Mouse (Mus musculus): ENCODE measurements around the gene Gm4707.

DNA sequence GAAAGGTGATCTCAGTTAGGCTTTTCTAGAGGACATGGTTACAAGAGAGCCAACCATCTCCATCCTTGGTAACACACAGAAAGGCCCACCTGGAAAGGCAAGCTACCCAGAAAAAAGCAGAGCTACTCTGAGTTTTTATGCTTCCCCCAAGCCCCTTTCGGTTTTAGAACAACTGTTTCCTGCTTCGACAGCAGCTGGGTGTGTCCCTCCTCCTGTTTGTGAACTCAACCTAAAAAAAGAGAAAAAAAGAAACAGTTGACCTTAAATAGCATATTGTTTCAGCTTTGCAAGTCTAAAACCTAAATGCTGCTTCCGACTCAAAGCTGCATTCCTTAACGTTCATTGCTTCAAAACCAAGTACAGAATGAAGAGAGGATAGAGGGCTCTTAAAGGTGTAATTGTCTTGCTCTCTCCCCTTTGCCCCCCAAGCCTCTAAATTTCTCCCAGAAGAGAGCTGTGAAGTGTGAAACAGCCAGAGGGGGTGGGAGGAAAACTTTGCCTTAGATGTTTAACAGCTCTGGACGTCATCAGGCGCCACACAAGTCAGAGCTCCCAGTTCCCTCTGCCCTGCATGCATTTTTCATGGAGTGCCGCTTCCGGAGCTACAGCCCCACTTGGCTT lies 26.6 kb upstream of the Gm4707 start:
- no peak for TF ChIP-seq CTCF (conservative IDR thresholded peaks at IDR 0.05; ENCODE audit: insufficient read depth, insufficient read length, low read depth, low read length)
- TF ChIP-seq POLR2A (IDR thresholded peaks at IDR 0.05; ENCODE audit: low read depth, low read length) = no peak
